8 mouse cellular contexts compared by ENCODE assay signal in the genomic region with DNA sequence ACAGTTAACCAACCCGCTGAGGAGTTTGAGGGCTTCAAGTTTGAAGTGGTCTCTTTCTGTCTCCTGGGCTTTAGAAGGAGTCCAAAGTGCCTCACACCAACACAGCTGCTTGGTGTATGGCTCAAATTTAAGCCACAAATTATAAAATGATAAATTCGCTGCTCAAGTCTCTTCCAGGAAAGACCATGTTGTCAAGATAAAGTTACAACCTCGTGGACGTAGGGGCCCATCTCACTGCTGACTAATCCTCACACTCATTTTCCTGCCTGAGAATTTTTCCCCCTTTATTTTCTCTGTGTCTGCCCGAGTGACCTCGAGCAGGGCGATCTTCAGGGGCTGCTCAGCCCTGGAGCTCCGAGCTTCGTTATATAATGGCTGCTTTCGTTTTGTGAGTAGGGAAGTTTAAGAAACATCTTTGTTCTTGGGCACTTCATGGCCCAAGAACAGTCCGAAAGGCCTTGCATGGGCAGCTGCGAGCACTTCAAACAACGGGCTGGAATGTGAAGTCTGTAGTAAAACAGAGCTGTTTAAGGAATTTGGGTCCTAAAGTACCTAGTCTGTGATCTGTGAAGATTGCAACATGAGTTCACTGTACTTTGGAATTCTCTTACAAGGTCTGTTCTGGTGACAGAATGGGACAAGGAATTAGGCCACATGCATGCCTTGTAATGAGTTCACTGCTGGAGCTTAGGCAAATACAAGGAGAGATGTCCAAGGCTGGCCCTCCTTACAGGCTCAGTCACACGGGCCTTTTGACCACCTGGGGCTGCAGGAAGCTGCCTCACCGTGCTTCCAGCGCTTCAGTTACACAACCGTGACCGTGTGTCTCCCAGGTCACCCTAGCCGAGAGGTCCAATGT. TPM values are rescaled to one million over a fixed set of nuclear protein-coding genes. Genes with fewer than 3 reads are reported as not detected.
DNase-seq lines count a peak whose midpoint lies in the region; ATAC-seq and TF ChIP-seq lines count a peak whose summit lies in the region.

No protein-coding gene starts in this region.

- peak overlapping the region; percentile 32 for H3K9ac ChIP-seq in liver, adult 2 months (ENCODE audit: low read depth, low read length)
- H3K9ac ChIP-seq in limb, embryonic 13.5 days = no peak overlapping the region

- no peaks in the 10 kb centered on the region for H3K27me3 ChIP-seq in liver, adult 2 months (ENCODE audit: control insufficient read depth, insufficient read depth, low read length)
- no peaks in the 10 kb centered on the region for H3K27me3 ChIP-seq in limb, embryonic 13.5 days
- no peaks in the 10 kb centered on the region for H3K27me3 ChIP-seq in small intestine, adult 2 months (ENCODE audit: control insufficient read depth, insufficient read depth, low read length)

- TF ChIP-seq POLR2A in liver, adult 2 months (IDR thresholded peaks at IDR 0.05; ENCODE audit: extremely low read depth, insufficient read depth, low read length) = no peak
- no peak for TF ChIP-seq POLR2A in embryonic fibroblast, embryonic 13.5 days (IDR thresholded peaks at IDR 0.05; ENCODE audit: low read depth, low read length)
- TF ChIP-seq POLR2A in small intestine, adult 2 months (IDR thresholded peaks at IDR 0.05; ENCODE audit: low read depth, low read length) = no peak

- no peaks in the 10 kb centered on the region for H3K79me2 ChIP-seq in liver, adult 2 months (ENCODE audit: control insufficient read depth, insufficient read depth, low read length)

- no peak for TF ChIP-seq CTCF in liver, adult 2 months (IDR thresholded peaks at IDR 0.05; ENCODE audit: low read depth, low read length)
- TF ChIP-seq CTCF in embryonic fibroblast, embryonic 13.5 days (IDR thresholded peaks at IDR 0.05; ENCODE audit: borderline replicate concordance, insufficient read depth, low read length) = no peak
- TF ChIP-seq CTCF in small intestine, adult 2 months (IDR thresholded peaks at IDR 0.05; ENCODE audit: extremely low read depth, insufficient read length, insufficient replicate concordance, low read depth, low read length) = no peak

- 18% methylated on average over 19 of the region's 19 CpGs for WGBS in liver, adult 2 months
- 37% methylated on average over 19 of the region's 19 CpGs for WGBS in limb, embryonic 13.5 days
- 36% methylated on average over 19 of the region's 19 CpGs for WGBS in small intestine, adult 2 months

- no peaks in the 10 kb centered on the region for H3K36me3 ChIP-seq in liver, adult 2 months (ENCODE audit: control insufficient read depth, insufficient read depth, low read length)
- H3K36me3 ChIP-seq in limb, embryonic 13.5 days = no peaks in the 10 kb centered on the region
- no peaks in the 10 kb centered on the region for H3K36me3 ChIP-seq in small intestine, adult 2 months (ENCODE audit: control insufficient read depth, insufficient read depth, low read length)

- H3K9me3 ChIP-seq in limb, embryonic 13.5 days = peaks cover 7% of the 10 kb centered on the region; the same call in 1 of the 2 replicates

- H3K27ac ChIP-seq in liver, adult 2 months (replicated peaks; ENCODE audit: insufficient read depth, low read depth, low read length) = peak overlapping the region; percentile 74
- peak overlapping the region; percentile 86 for H3K27ac ChIP-seq in embryonic fibroblast, embryonic 13.5 days (ENCODE audit: insufficient read depth, low read length)
- H3K27ac ChIP-seq in limb, embryonic 13.5 days = peak overlapping the region; percentile 72
- peak overlapping the region; percentile 70 for H3K27ac ChIP-seq in small intestine, adult 2 months (ENCODE audit: insufficient read depth, low read depth, low read length)

- peak overlapping the region; percentile 61 for H3K4me2 ChIP-seq in limb, embryonic 13.5 days (replicated peaks)

- peaks cover 8% of the 10 kb centered on the region for H3K4me1 ChIP-seq in liver, adult 2 months (ENCODE audit: control insufficient read depth, insufficient read depth, low read length)
- peaks cover 7% of the 10 kb centered on the region; the same call in 1 of the 2 replicates for H3K4me1 ChIP-seq in embryonic fibroblast, embryonic 13.5 days (ENCODE audit: control insufficient read depth, insufficient read depth, low read length)
- H3K4me1 ChIP-seq in limb, embryonic 13.5 days = peaks cover 24% of the 10 kb centered on the region
- peaks cover 21% of the 10 kb centered on the region for H3K4me1 ChIP-seq in small intestine, adult 2 months (ENCODE audit: control insufficient read depth, insufficient read depth, insufficient read length, low read length)

- no peak overlapping the region for H3K4me3 ChIP-seq in liver, adult 2 months (ENCODE audit: insufficient read depth, low read depth, low read length)
- no peak overlapping the region for H3K4me3 ChIP-seq in embryonic fibroblast, embryonic 13.5 days (ENCODE audit: insufficient read depth, low read length)
- no peak overlapping the region for H3K4me3 ChIP-seq in limb, embryonic 13.5 days
- peak overlapping the region; percentile 1; the same call in 1 of the 2 replicates for H3K4me3 ChIP-seq in small intestine, adult 2 months (ENCODE audit: low read depth, low read length)

- peak; percentile 6; the same call in 1 of the 2 replicates for ATAC-seq in limb, embryonic 13.5 days (ENCODE audit: low FRiP score, low read depth)

- peak; percentile 97 for DNase-seq in liver, adult 2 months (ENCODE audit: extremely low read depth, low read depth, low spot score)
- DNase-seq in liver = no peak
- no peak for DNase-seq in frontal cortex, postnatal 10 days (ENCODE audit: low spot score in 2 of 2)
- no peak for DNase-seq in right cerebral cortex, postnatal 14 days
- no peak for DNase-seq in frontal cortex, adult 2 months (ENCODE audit: extremely low spot score in 1 of 2, low spot score in 1 of 2)

RNA-seq across cellular contexts. Expression of a gene that starts 27.1 kb away (rescaled TPM):
- 8.1 and 8.9 TPM in 2 replicates for total RNA-seq in liver, adult 2 months (2014; rRNA removed)
- polyA plus RNA-seq in liver, adult 2 months (2012; rRNA removed) = 3.2 and 4.1 TPM in 2 replicates
- 28.6 and 41.8 TPM in 2 replicates for polyA plus RNA-seq in embryonic fibroblast, embryonic 13.5 days (2011; ENCODE audit: insufficient read length, low read depth, missing spikeins)
- polyA plus RNA-seq in limb, embryonic 13.5 days (2015; fragmentation: Nextera tagmentation; extraction: Ambion mirVana) = 42.1 and 46.8 TPM in 2 replicates
- 3.2 and 8.9 TPM in 2 replicates for polyA plus RNA-seq in small intestine, adult 2 months (2012; rRNA removed)
- polyA plus RNA-seq in frontal cortex, adult 2 months (2012; rRNA removed) = 24.6 and 26.0 TPM in 2 replicates
